Mouse (Mus musculus): Measurements from ENCODE around the gene Prss41. TPM values are rescaled to one million over a fixed set of nuclear protein-coding genes. Genes with fewer than 3 reads are reported as not detected.

Prss41 gene
- total and polyA plus RNA-seq, 2 experiments from 2014 or later = 0.37 to 0.90 TPM

- no peak for ATAC-seq
- Histone ChIP-seq H3K27ac (no peak overlapping the region), H3K4me1 (ENCODE audit: insufficient read depth, low read length) (no peaks in the 10 kb centered on the region), H3K4me3 (ENCODE audit: low read length) (no peak overlapping the region), H3K9ac (replicated peaks; ENCODE audit: low read length) (no peak overlapping the region), H3K36me3 (ENCODE audit: insufficient read depth, low read length) (no peaks in the 10 kb centered on the region), H3K4me2 (ENCODE audit: low read depth, low read length) (no peak overlapping the region), H3K27me3 (ENCODE audit: insufficient read depth, low read length) (no peaks in the 10 kb centered on the region), H3K9me3 (ENCODE audit: low read length) (no peaks in the 10 kb centered on the region)
- TF ChIP-seq CTCF (IDR thresholded peaks at IDR 0.05; ENCODE audit: low read depth) = peak; percentile 27; the same call in 1 of the 2 replicates
- DNase-seq (ENCODE audit: low spot score) = no peak
- WGBS = 69% methylated on average over 2 of the region's 2 CpGs
These were observed 6.1 kb upstream of the Prss41 start for GRCm38 (mm10) chr17:23850028-23850427.

- H3K4me3 ChIP-seq (ENCODE audit: low read length) = no peak overlapping the region
- H3K36me3 ChIP-seq (ENCODE audit: insufficient read depth, low read length) = no peaks in the 10 kb centered on the region
- 0 out of 2 replicates have a peak, but pooled peaks have one; percentile 22 for ATAC-seq
- no peak overlapping the region for H3K4me2 ChIP-seq (ENCODE audit: low read depth, low read length)
- no peak overlapping the region for H3K27ac ChIP-seq
- H3K27me3 ChIP-seq (ENCODE audit: insufficient read depth, low read length) = no peaks in the 10 kb centered on the region
- H3K4me1 ChIP-seq (ENCODE audit: insufficient read depth, low read length) = no peaks in the 10 kb centered on the region
- DNase-seq (ENCODE audit: low spot score) = no peak
- TF ChIP-seq CTCF (IDR thresholded peaks at IDR 0.05; ENCODE audit: low read depth) = peak; percentile 15; the same call in 1 of the 2 replicates
- no peak overlapping the region for H3K9ac ChIP-seq (replicated peaks; ENCODE audit: low read length)
- H3K9me3 ChIP-seq (ENCODE audit: low read length) = no peaks in the 10 kb centered on the region
- 50% methylated on average over 23 of the region's 23 CpGs for WGBS
These were observed 696 bp downstream of the Prss41 start for GRCm38 (mm10) chr17:23843141-23843811.

- H3K27ac ChIP-seq = no peak overlapping the region
- no peak overlapping the region for H3K9ac ChIP-seq (replicated peaks; ENCODE audit: low read length)
- H3K36me3 ChIP-seq (ENCODE audit: insufficient read depth, low read length) = no peaks in the 10 kb centered on the region
- WGBS = 26% methylated on average over 4 of the region's 4 CpGs
- no peak overlapping the region for H3K4me3 ChIP-seq (ENCODE audit: low read length)
- ATAC-seq = no peak
- no peaks in the 10 kb centered on the region for H3K9me3 ChIP-seq (ENCODE audit: low read length)
- H3K27me3 ChIP-seq (ENCODE audit: insufficient read depth, low read length) = no peaks in the 10 kb centered on the region
- no peak overlapping the region for H3K4me2 ChIP-seq (ENCODE audit: low read depth, low read length)
- TF ChIP-seq CTCF (IDR thresholded peaks at IDR 0.05; ENCODE audit: low read depth) = peak; percentile 84
- peak; percentile 86 for DNase-seq (ENCODE audit: low spot score)
- H3K4me1 ChIP-seq (ENCODE audit: insufficient read depth, low read length) = no peaks in the 10 kb centered on the region
These were observed 2.8 kb downstream of the Prss41 start for GRCm38 (mm10) chr17:23841145-23841544.

GRCm38 (mm10) chr17:23836006-23836575 is 7.9 kb downstream of the Prss41 start, which contains the start of gene Prss33:
TSS of gene Prss33 (minus strand) at chr17:23836056.
- H3K4me1 ChIP-seq (ENCODE audit: insufficient read depth, low read length) = no peaks in the 10 kb centered on the region
- no peaks in the 10 kb centered on the region for H3K9me3 ChIP-seq (ENCODE audit: low read length)
- H3K27me3 ChIP-seq (ENCODE audit: insufficient read depth, low read length) = no peaks in the 10 kb centered on the region
- H3K4me2 ChIP-seq (ENCODE audit: low read depth, low read length) = no peak within 1 kb of the TSS
- H3K27ac ChIP-seq = no peak within 1 kb of the TSS
- no peaks in the 10 kb centered on the region for H3K36me3 ChIP-seq (ENCODE audit: insufficient read depth, low read length)
- H3K9ac ChIP-seq (replicated peaks; ENCODE audit: low read length) = no peak within 1 kb of the TSS
- no peak within 1 kb of the TSS for H3K4me3 ChIP-seq (ENCODE audit: low read length)
- WGBS = 64% methylated on average over 8 of the region's 8 CpGs
- no peak for TF ChIP-seq CTCF (IDR thresholded peaks at IDR 0.05; ENCODE audit: low read depth)
- DNase-seq (ENCODE audit: low spot score) (no peak), ATAC-seq (no peak)

- Histone ChIP-seq H3K4me1 (ENCODE audit: insufficient read depth, low read length) (peaks cover 7% of the 10 kb centered on the region), H3K4me2 (ENCODE audit: low read depth, low read length) (no peak overlapping the region), H3K27ac (no peak overlapping the region), H3K27me3 (ENCODE audit: insufficient read depth, low read length) (no peaks in the 10 kb centered on the region), H3K4me3 (ENCODE audit: low read length) (no peak overlapping the region), H3K9me3 (ENCODE audit: low read length) (no peaks in the 10 kb centered on the region), H3K9ac (replicated peaks; ENCODE audit: low read length) (no peak overlapping the region), H3K36me3 (ENCODE audit: insufficient read depth, low read length) (peaks cover 6% of the 10 kb centered on the region; the same call in 1 of the 2 replicates)
- DNase-seq (ENCODE audit: low spot score) = no peak
- TF ChIP-seq CTCF (IDR thresholded peaks at IDR 0.05; ENCODE audit: low read depth) = no peak
- ATAC-seq = no peak
- WGBS = 100% methylated on average over 1 of the region's 1 CpGs
These were observed 12.8 kb downstream of the Prss41 start for GRCm38 (mm10) chr17:23831201-23831600.

GRCm38 (mm10) chr17:23829064-23829619 is 14.8 kb downstream of the Prss41 start, which contains the start of gene Elob:
TSS of gene Elob (minus strand) at chr17:23829136.
- ATAC-seq (peak; percentile 96), DNase-seq (ENCODE audit: low spot score) (peak; percentile 96)
- Histone ChIP-seq H3K9ac (replicated peaks; ENCODE audit: low read length) (peak within 1 kb of the TSS; percentile 84), H3K27ac (peak within 1 kb of the TSS; percentile 86), H3K4me2 (ENCODE audit: low read depth, low read length) (peak within 1 kb of the TSS; percentile 83), H3K36me3 (ENCODE audit: insufficient read depth, low read length) (peaks cover 25% of the 10 kb centered on the region; the same call in 1 of the 2 replicates), H3K27me3 (ENCODE audit: insufficient read depth, low read length) (no peaks in the 10 kb centered on the region), H3K4me3 (ENCODE audit: low read length) (peak within 1 kb of the TSS; percentile 82), H3K4me1 (ENCODE audit: insufficient read depth, low read length) (peaks cover 7% of the 10 kb centered on the region), H3K9me3 (ENCODE audit: low read length) (no peaks in the 10 kb centered on the region)
- WGBS = 2% methylated on average over 23 of the region's 42 CpGs
- peak; percentile 76 for TF ChIP-seq CTCF (IDR thresholded peaks at IDR 0.05; ENCODE audit: low read depth)
